Mouse (Mus musculus): ENCODE data around the gene P2rx7.

DNA sequence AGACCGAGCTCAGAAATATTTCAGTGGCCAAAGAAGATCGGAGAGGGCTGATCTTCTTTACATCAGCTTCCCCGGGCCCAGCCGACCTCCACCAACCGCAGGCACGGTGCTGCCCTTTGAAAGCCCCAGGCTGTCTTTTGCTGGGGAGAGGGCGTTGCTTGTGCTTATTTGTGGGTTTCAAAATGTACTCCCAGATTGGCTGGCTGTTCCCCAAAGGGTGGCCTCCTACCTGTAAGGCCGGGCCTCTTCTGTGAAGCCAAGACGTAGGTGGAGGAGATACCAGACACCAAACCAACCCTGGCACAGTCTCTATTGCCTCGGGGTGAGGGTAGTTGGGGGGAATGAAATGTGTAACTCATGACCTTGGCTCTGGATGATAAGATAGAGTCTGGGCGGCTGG is 2.3 kb downstream of the P2rx7 start:
- TF ChIP-seq POLR2A (IDR thresholded peaks at IDR 0.05; ENCODE audit: low read depth, low read length) (no peak), CTCF (conservative IDR thresholded peaks at IDR 0.05; ENCODE audit: insufficient read depth, insufficient read length, low read depth, low read length) (no peak)
